ENCODE assay signal across 8 mouse cellular contexts in genomic region chr5:28070828-28071455, GRCm38 (mm10). TPM values are rescaled to one million over a fixed set of nuclear protein-coding genes. Genes with fewer than 3 reads are reported as not detected.
DNase-seq lines count a peak whose midpoint lies in the region; ATAC-seq and TF ChIP-seq lines count a peak whose summit lies in the region.

Gene Insig1 (plus strand): TSS chr5:28071363.

- peak within 1 kb of the TSS; percentile 63 for H3K9ac ChIP-seq in lung, postnatal 0 days (replicated peaks; ENCODE audit: low read depth)

- peak; percentile 81 for DNase-seq in MEL-GATA-1-ER (ENCODE audit: extremely low read depth, low read depth)
- peak; percentile 99 for DNase-seq in cerebellum, adult 8-10 months
- peak; percentile 98 for DNase-seq in hindbrain, embryonic 10.5 days (ENCODE audit: low spot score)
- DNase-seq in layer of hippocampus, adult 9-11 months, result peak; percentile 99
- peak; percentile 98 for DNase-seq in lung, postnatal 0 days (ENCODE audit: low spot score)
- DNase-seq in ovary, postnatal 14 days (ENCODE audit: low spot score), result peak; percentile 97
- DNase-seq in thymus, postnatal 14 days, result peak; percentile 98

- peak within 1 kb of the TSS; percentile 73 for H3K4me2 ChIP-seq in lung, postnatal 0 days (replicated peaks; ENCODE audit: low read depth, low read length)

- no peak for TF ChIP-seq CTCF in lung, postnatal 0 days (IDR thresholded peaks at IDR 0.05)

- H3K4me1 ChIP-seq in hindbrain, embryonic 10.5 days (replicated peaks), result peaks cover 45% of the 10 kb centered on the region
- peaks cover 20% of the 10 kb centered on the region for H3K4me1 ChIP-seq in lung, postnatal 0 days (ENCODE audit: insufficient read depth, low read depth, low read length)

- 0 out of 2 replicates have a peak, but pooled peaks have one; percentile 11 for TF ChIP-seq EP300 in lung, postnatal 0 days (IDR thresholded peaks at IDR 0.05)

- H3K9me3 ChIP-seq in hindbrain, embryonic 10.5 days, result no peaks in the 10 kb centered on the region
- no peaks in the 10 kb centered on the region for H3K9me3 ChIP-seq in lung, postnatal 0 days (ENCODE audit: low read length)

- peaks cover 33% of the 10 kb centered on the region for H3K36me3 ChIP-seq in hindbrain, embryonic 10.5 days
- H3K36me3 ChIP-seq in lung, postnatal 0 days (ENCODE audit: insufficient read depth, low read length), result peaks cover 8% of the 10 kb centered on the region; the same call in 1 of the 2 replicates

- ATAC-seq in frontal cortex, adult (ENCODE audit: low TSS enrichment), result peak; percentile 83
- ATAC-seq in lung, postnatal 0 days, result peak; percentile 96

- H3K27ac ChIP-seq in hindbrain, embryonic 10.5 days, result peak within 1 kb of the TSS; percentile 98
- peak within 1 kb of the TSS; percentile 94 for H3K27ac ChIP-seq in lung, postnatal 0 days (ENCODE audit: low read length)

- WGBS in hindbrain, embryonic 10.5 days, result under 1% methylated on average over 64 of the region's 64 CpGs
- under 1% methylated on average over 57 of the region's 64 CpGs for WGBS in lung, postnatal 0 days

- H3K27me3 ChIP-seq in hindbrain, embryonic 10.5 days (ENCODE audit: insufficient read depth, poor library complexity, severe bottlenecking), result no peaks in the 10 kb centered on the region
- H3K27me3 ChIP-seq in lung, postnatal 0 days (replicated peaks; ENCODE audit: insufficient read depth, low read length), result no peaks in the 10 kb centered on the region

- H3K4me3 ChIP-seq in hindbrain, embryonic 10.5 days, result peak within 1 kb of the TSS; percentile 81
- H3K4me3 ChIP-seq in lung, postnatal 0 days (ENCODE audit: low read depth, low read length), result peak within 1 kb of the TSS; percentile 59

RNA-seq across cellular contexts. Expression of gene Insig1, which starts in this region (rescaled TPM):
- polyA plus RNA-seq in hindbrain, embryonic 10.5 days (2016; fragmentation: Nextera tagmentation; extraction: Ambion mirVana), result 105 and 122 TPM in 2 replicates
- 109 and 122 TPM in 2 replicates for polyA plus RNA-seq in lung, postnatal 0 days (2015; fragmentation: Nextera tagmentation; extraction: Ambion mirVana)

Comparison
In these comparisons a context has a peak if more than half of its experiments do, and no peak if none do; other contexts are left out.
1. Peak in every context shown above with its lines: DNase-seq, ATAC-seq, H3K4me3 ChIP-seq and H3K27ac ChIP-seq.